In the genomic region with DNA sequence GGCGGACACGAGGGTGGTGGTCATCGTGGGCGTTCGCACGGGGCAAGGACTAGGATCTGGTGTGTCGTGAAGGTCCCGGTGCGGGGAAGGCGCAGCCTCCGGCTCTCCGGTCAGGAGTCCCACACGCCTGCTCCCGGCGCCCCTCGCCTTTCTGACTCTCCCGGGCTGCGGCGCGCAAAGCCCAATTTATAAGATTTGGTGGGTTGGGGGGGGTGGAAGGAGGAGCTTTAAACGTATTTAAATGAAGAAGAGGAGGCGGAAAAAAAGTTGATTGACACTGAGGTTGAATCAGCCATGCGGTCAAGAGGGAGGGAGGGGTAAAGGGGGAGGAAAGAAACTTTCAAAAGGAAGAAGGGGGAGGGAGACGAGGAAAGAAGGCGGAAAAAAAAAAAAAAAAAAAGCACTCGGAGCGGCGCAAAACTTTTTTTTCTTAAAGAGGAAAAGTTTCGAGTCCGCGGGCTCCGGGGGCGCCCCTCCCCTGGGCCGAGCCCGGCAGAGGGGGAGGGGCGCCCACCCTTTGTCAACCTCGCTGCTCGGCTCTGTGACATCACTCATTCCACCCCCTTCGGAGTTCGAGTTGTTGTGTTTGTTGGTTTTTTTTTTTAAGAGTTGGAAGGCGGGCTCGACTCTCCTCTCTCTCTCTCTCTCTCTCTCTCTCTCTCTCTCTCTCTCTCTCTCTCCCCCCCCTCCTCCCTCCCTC, we compare ENCODE assay signal across 7 mouse cellular contexts. TPM values are rescaled to one million over a fixed set of nuclear protein-coding genes. Genes with fewer than 3 reads are reported as not detected.
A peak's percentile ranks its signal among the peaks of the same experiment; 100 is the strongest.
DNase-seq lines count a peak whose midpoint lies in the region; ATAC-seq lines count a peak whose summit lies in the region.

A gene (minus strand): TSS at position 162 of the 700 bp plus-strand sequence.

- intact Hi-C loops in gastrocnemius, postnatal 36 days (cut with DNase I): loop anchor here (5.0 kb wide), 1 partner anchor 501 kb away; no protein-coding TSS in a partner anchor

- H3K4me3 ChIP-seq in intestine, embryonic 14.5 days (ENCODE audit: low read depth, low read length): peak within 1 kb of the TSS; percentile 99
- H3K4me3 ChIP-seq in limb, embryonic 10.5 days: peak within 1 kb of the TSS; percentile 84
- peak within 1 kb of the TSS; percentile 72 for H3K4me3 ChIP-seq in midbrain, embryonic 12.5 days

- no peaks in the 10 kb centered on the region for H3K9me3 ChIP-seq in intestine, embryonic 14.5 days (ENCODE audit: control insufficient read depth, low read length)
- no peaks in the 10 kb centered on the region for H3K9me3 ChIP-seq in limb, embryonic 10.5 days (replicated peaks)
- no peaks in the 10 kb centered on the region for H3K9me3 ChIP-seq in midbrain, embryonic 12.5 days

- H3K27ac ChIP-seq in intestine, embryonic 14.5 days (ENCODE audit: low read depth): peak within 1 kb of the TSS; percentile 99
- H3K27ac ChIP-seq in limb, embryonic 10.5 days: peak within 1 kb of the TSS; percentile 99
- H3K27ac ChIP-seq in midbrain, embryonic 12.5 days (replicated peaks): peak within 1 kb of the TSS; percentile 92

- H3K27me3 ChIP-seq in intestine, embryonic 14.5 days (replicated peaks; ENCODE audit: control insufficient read depth, insufficient read depth, low read length): no peaks in the 10 kb centered on the region
- no peaks in the 10 kb centered on the region for H3K27me3 ChIP-seq in limb, embryonic 10.5 days (ENCODE audit: low read depth, poor library complexity, severe bottlenecking)
- peaks cover 7% of the 10 kb centered on the region; the same call in 1 of the 2 replicates for H3K27me3 ChIP-seq in midbrain, embryonic 12.5 days

- peak; percentile 97 for DNase-seq in embryo, embryonic 11 days
- peak; percentile 92 for DNase-seq in gastrocnemius, postnatal 36 days
- peak; percentile 99 for DNase-seq in intestine, embryonic 14.5 days (ENCODE audit: low spot score)
- peak; percentile 96 for DNase-seq in limb, embryonic 10.5 days (ENCODE audit: low spot score)
- DNase-seq in spleen, adult 18-20 months: peak; percentile 91 to 93

- 0% methylated on average over 40 of the region's 42 CpGs for WGBS in intestine, embryonic 14.5 days
- WGBS in limb, embryonic 10.5 days: under 1% methylated on average over 41 of the region's 42 CpGs
- under 1% methylated on average over 37 of the region's 42 CpGs for WGBS in midbrain, embryonic 12.5 days

- H3K9ac ChIP-seq in intestine, embryonic 14.5 days (ENCODE audit: low read length): peak within 1 kb of the TSS; percentile 98
- peak within 1 kb of the TSS; percentile 92 for H3K9ac ChIP-seq in midbrain, embryonic 12.5 days (replicated peaks)

- H3K4me2 ChIP-seq in intestine, embryonic 14.5 days (ENCODE audit: low read length): peak within 1 kb of the TSS; percentile 94
- H3K4me2 ChIP-seq in midbrain, embryonic 12.5 days (replicated peaks): peak within 1 kb of the TSS; percentile 87

- peaks cover 29% of the 10 kb centered on the region for H3K36me3 ChIP-seq in intestine, embryonic 14.5 days (ENCODE audit: control insufficient read depth, insufficient read depth, low read length)
- H3K36me3 ChIP-seq in limb, embryonic 10.5 days: peaks cover 25% of the 10 kb centered on the region
- peaks cover 9% of the 10 kb centered on the region; the same call in 1 of the 2 replicates for H3K36me3 ChIP-seq in midbrain, embryonic 12.5 days

- peaks cover 8% of the 10 kb centered on the region; the same call in 1 of the 2 replicates for H3K4me1 ChIP-seq in intestine, embryonic 14.5 days (replicated peaks; ENCODE audit: control insufficient read depth, insufficient read depth, low read length)
- peaks cover 49% of the 10 kb centered on the region for H3K4me1 ChIP-seq in limb, embryonic 10.5 days
- H3K4me1 ChIP-seq in midbrain, embryonic 12.5 days: peaks cover 33% of the 10 kb centered on the region

- ATAC-seq in activated CD4-positive, CD25-positive, alpha-beta regulatory T cell, adult 4 months: peak; percentile 51
- ATAC-seq in intestine, embryonic 14.5 days (replicated peaks; ENCODE audit: low FRiP score, low TSS enrichment, low read depth): peak; percentile 65
- peak; percentile 57; the same call in 1 of the 2 replicates for ATAC-seq in midbrain, embryonic 12.5 days (ENCODE audit: low FRiP score, low read depth)

RNA-seq across cellular contexts. Expression of the gene that starts here (rescaled TPM):
- 100 to 1,000 TPM; 109 to 180 TPM for polyA plus RNA-seq in activated CD4-positive, CD25-positive, alpha-beta regulatory T cell, adult 4 months (2017; shearing (Covaris generic))
- total RNA-seq in gastrocnemius, postnatal 36 days (2021): 10 to 100 TPM; 25.0 to 29.8 TPM
- 159 and 165 TPM in 2 replicates for polyA plus RNA-seq in intestine, embryonic 14.5 days (2014; fragmentation: Nextera tagmentation; extraction: Ambion mirVana)
- 88.4 and 96.4 TPM in 2 replicates for polyA plus RNA-seq in limb, embryonic 10.5 days (2016; fragmentation: Nextera tagmentation; extraction: Ambion mirVana)
- 91.2 and 98.0 TPM in 2 replicates for polyA plus RNA-seq in midbrain, embryonic 12.5 days (2016; fragmentation: Nextera tagmentation; extraction: Ambion mirVana)

Comparison
In these comparisons a context has a peak if more than half of its experiments do, and no peak if none do; other contexts are left out.
1. Peak in every context shown above with its lines: DNase-seq, ATAC-seq, H3K4me3 ChIP-seq and H3K27ac ChIP-seq.